Mouse (Mus musculus) lung, adult 18-20 months (tissue): ENCODE measurements around the gene Fat2.

Source experiments
- DNase-seq, 2 experiments: peaks; one replicate each; pipeline ENCODE4 v3.0.0; 2022; ENCODE audit warnings: mixed read lengths in 2 of 2

Fat2 gene

GRCm38 (mm10) chr11:55329868-55330772 is 6.2 kb downstream of the Fat2 start:
- no peak for DNase-seq

GRCm38 (mm10) chr11:55327558-55328409 is 8.6 kb downstream of the Fat2 start:
- no peak for DNase-seq

- DNase-seq = no peak
Observed at GRCm38 (mm10) chr11:55327111-55327510, 9.3 kb downstream of the Fat2 start.

GRCm38 (mm10) chr11:55326211-55326610 is 10.2 kb downstream of the Fat2 start:
- DNase-seq = no peak

GRCm38 (mm10) chr11:55323854-55324253 is 12.5 kb downstream of the Fat2 start:
- no peak for DNase-seq

GRCm38 (mm10) chr11:55320990-55321389 is 15.4 kb downstream of the Fat2 start:
- DNase-seq = no peak

GRCm38 (mm10) chr11:55315966-55316365 is 20.4 kb downstream of the Fat2 start:
- no peak for DNase-seq

GRCm38 (mm10) chr11:55314704-55315047 is 21.7 kb downstream of the Fat2 start:
- DNase-seq = no peak

GRCm38 (mm10) chr11:55313768-55314703 is 22.3 kb downstream of the Fat2 start:
- DNase-seq = peak; percentile 19 to 49

GRCm38 (mm10) chr11:55302350-55302749 is 34.0 kb downstream of the Fat2 start:
- no peak for DNase-seq

GRCm38 (mm10) chr11:55293179-55293578 is 43.2 kb downstream of the Fat2 start:
- no peak for DNase-seq

- no peak for DNase-seq
Observed at GRCm38 (mm10) chr11:55291901-55292300, 44.5 kb downstream of the Fat2 start.

- DNase-seq = no peak
Observed at GRCm38 (mm10) chr11:55289851-55290391, 46.4 kb downstream of the Fat2 start.

- peak in 1 of 2 experiments; percentile 22 for DNase-seq
Observed at GRCm38 (mm10) chr11:55274756-55275155, 61.6 kb downstream of the Fat2 start.

- no peak for DNase-seq
Observed at GRCm38 (mm10) chr11:55268580-55268979, 67.8 kb downstream of the Fat2 start.

GRCm38 (mm10) chr11:55265647-55266046 is 70.7 kb downstream of the Fat2 start:
- no peak for DNase-seq

- no peak for DNase-seq
Observed at GRCm38 (mm10) chr11:55264318-55264717, 72.0 kb downstream of the Fat2 start.

- DNase-seq = no peak
Observed at GRCm38 (mm10) chr11:55262000-55262399, 74.4 kb downstream of the Fat2 start.

GRCm38 (mm10) chr11:55261105-55261504 is 75.3 kb downstream of the Fat2 start:
- no peak for DNase-seq

GRCm38 (mm10) chr11:55253391-55253790 is 83.0 kb downstream of the Fat2 start:
- no peak for DNase-seq

- peak; percentile 7 to 39 for DNase-seq
Observed at GRCm38 (mm10) chr11:55250527-55250926, 85.8 kb downstream of the Fat2 start.

GRCm38 (mm10) chr11:55240556-55240955 is 95.8 kb downstream of the Fat2 start:
- peak; percentile 80 to 87 for DNase-seq
